Mouse (Mus musculus) lung, postnatal 25 days (tissue): ENCODE measurements around the gene Olfr836.
"Not testable (repeated sequence)": the region's sequence is repeated elsewhere in the genome, so short reads cannot be mapped to it uniquely, and the experiment has no call there.

Experiments
- DNase-seq: peaks from one replicate; pipeline ENCODE4 v3.0.0; 2022; ENCODE audit warnings: low spot score

Gene Olfr836

DNA sequence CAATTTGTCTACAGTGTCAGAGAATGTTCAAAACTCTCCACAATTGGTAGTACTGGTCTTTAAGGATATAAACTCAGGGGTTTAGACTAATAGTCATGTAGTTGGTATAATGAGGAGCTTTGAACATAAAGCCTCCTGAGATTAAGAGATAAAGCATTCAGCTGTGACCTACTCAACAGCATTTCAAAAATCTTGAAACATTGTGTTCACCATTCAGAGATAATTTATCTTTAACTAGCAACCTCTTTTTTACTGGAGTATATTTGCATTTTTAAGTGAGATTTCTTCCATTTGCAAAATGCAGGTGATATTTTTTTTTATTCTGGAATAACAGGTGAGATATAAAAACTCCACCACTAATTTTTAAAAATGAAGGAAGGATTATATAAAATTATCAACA is at the start of gene Olfr836:
TSS of gene Olfr836 (plus strand) at position 301 of the 400 bp plus-strand sequence.
- no peak for DNase-seq

DNA sequence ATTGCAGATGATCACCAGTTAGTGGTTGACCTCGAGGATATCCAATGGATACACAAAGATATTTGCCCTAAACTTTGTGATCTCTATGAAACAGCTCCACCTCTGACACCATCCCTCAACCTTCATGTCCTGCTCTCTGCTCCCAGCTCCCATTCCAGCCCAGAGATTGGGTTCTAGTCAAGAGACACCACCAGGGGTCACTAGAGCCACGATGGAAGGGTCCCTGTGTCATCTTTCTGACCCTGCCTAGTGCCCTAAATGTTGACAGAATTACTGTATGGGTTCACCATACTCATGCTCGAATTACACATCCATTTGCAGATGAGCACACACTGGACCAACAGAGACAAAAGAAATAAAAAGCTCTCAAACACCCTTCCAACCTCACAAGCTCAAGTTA is 35.2 kb upstream of the Olfr836 start:
- DNase-seq: no peak

DNA sequence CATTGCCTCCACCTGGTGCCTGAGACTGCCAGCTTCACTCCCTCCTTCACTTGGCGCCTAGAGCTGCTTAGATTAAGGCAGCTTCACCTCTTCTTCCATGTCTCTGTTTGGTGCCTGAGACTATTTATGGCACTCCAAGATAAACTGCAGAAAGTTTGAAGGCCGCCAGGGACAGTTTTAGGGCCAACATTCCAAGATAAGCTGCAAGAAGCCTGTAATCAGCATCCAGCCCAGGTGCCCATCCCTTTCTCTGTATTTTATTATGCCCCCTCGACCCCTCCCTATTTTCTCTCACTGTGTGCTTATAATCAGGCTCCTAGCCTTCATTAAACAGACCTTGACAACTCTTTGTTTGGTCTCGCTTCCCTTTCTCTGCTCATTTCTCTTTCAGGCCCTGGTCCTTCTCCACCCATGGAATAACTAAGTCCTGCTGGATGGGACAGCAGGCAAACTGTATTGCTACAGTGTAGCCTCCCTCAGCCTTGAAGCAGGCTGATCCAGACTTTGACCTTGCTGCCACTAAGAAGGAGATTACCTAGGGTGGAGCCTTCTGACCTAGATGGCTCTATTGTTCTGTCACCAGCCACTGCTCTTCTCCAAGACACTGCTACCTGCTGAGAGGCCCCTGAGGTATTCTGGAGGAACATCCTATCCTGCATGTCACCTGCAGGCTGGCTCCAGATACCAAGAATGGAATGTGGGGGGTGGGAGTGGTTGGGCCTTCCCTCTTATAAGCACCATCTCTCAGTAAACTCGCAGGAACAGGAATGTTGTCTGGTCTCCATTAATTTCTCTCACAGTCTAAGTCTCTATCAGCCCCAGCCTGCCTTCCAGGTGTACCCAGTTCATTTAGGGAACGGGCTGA is 27.1 kb upstream of the Olfr836 start:
- not testable (repeated sequence) for DNase-seq

DNA sequence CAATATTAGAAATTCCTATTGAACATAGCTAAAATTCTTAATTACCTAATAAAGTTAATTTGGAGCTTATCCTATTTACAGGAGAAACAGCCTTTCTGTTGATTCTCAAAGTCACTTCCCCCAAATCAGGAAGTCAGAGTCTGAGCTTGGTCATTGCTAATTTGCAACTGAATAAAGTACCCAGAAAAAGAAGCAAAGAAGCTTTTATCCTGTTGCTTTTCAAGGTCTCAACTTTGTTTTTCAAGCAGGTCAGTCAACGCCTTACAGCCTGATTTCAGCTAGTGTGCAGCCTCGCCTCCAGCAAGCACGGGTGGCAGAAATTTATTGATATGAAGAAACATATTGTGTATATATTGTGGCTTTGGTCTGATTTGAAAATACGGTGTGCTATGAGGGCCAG is 22.9 kb upstream of the Olfr836 start:
- no peak for DNase-seq

DNA sequence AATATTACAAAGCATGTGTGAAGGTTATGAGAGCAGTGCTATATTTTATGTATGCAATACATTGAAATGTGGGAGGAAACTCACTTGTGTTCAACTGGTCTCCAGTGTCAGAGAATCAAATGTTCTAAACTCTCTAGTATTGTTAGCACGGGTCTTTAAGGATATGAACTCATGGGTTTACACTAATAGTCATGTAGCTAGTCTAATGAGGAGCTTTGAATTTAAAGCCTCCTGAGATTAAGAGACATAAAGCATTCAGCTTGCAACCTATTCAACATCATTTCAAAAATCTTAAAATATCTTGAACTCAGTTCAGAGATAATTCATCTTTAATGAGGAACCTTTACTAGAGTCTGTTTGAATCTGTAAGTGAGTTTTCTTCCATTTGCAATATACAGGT is 15.8 kb downstream of the Olfr836 start, which contains the start of gene Olfr837:
TSS of gene Olfr837 (plus strand) at position 301 of the 400 bp plus-strand sequence.
- DNase-seq: no peak
